Mouse (Mus musculus) ES-Bruce4 (cell line): ENCODE results near the gene Lpcat4.

ENCODE experiments used
- CTCF ChIP-seq: IDR thresholded peaks from one replicate; pipeline ENCODE4 v1.8.1; 2011; ENCODE audit warnings: low read depth, low read length
- EP300 ChIP-seq: IDR thresholded peaks from 2 replicates; pipeline ENCODE4 v1.6.1; 2011; ENCODE audit warnings: low read depth, low read length; ENCODE audit not compliant: insufficient read depth

DNA sequence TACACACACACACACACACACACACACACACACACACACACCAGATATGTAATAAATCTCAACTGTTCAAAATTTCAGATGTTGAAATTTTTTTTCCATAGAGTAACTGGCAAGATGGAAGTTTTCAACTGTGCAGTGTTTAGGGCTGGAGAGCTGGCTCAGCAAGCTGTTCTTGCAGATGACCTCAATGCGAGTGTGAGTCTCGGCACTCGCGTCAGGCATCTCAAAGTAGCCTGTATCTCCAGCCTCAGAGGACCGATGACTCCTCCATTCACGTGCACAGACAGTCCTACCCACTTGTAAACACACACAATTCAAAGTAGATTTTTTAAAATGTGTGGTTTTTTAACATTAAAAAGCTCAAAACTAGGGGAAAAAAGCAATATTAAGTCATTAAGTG, 34.2 kb downstream of the Lpcat4 start:
- TF ChIP-seq CTCF (no peak), EP300 (no peak)
